Mouse (Mus musculus): ENCODE measurements around the gene Syn1. TPM values are rescaled to one million over a fixed set of nuclear protein-coding genes. Genes with fewer than 3 reads are reported as not detected.

The Syn1 gene
- polyA plus RNA-seq, 1 experiment from 2014 or later: 0.06 TPM

Small RNA genes lying within 50 kb of the gene (microRNA-seq; reads per million reads assigned to microRNA genes)
- not detected for gene Gm24824
- gene Mir5617: not detected

Other genes with a start within 250 kb of the Syn1 start
- 34.3 and 37.4 TPM in 2 replicates for gene Cdk16, start 233.1 kb downstream of the Syn1 start, polyA plus RNA-seq (2015; fragmentation: Nextera tagmentation; extraction: Ambion mirVana)
- gene Usp11, start 217.1 kb downstream of the Syn1 start, polyA plus RNA-seq (2015; fragmentation: Nextera tagmentation; extraction: Ambion mirVana): 6.0 and 6.1 TPM in 2 replicates
- gene Araf, start 123.2 kb downstream of the Syn1 start, polyA plus RNA-seq (2015; fragmentation: Nextera tagmentation; extraction: Ambion mirVana): 39.8 and 45.3 TPM in 2 replicates
- 2.0 and 2.2 TPM in 2 replicates for gene Timp1, start 50.8 kb downstream of the Syn1 start, polyA plus RNA-seq (2015; fragmentation: Nextera tagmentation; extraction: Ambion mirVana)
- 39.0 and 51.4 TPM in 2 replicates for gene Cfp, start 10.6 kb upstream of the Syn1 start, polyA plus RNA-seq (2015; fragmentation: Nextera tagmentation; extraction: Ambion mirVana)
- 2.2 TPM in 2 replicates for gene Elk1, start 29.6 kb upstream of the Syn1 start, polyA plus RNA-seq (2015; fragmentation: Nextera tagmentation; extraction: Ambion mirVana)
- gene Uxt, start 41.0 kb upstream of the Syn1 start, polyA plus RNA-seq (2015; fragmentation: Nextera tagmentation; extraction: Ambion mirVana): 31.1 and 38.3 TPM in 2 replicates
- 1.4 and 1.5 TPM in 2 replicates for gene Zfp182, start 141.3 kb upstream of the Syn1 start, polyA plus RNA-seq (2015; fragmentation: Nextera tagmentation; extraction: Ambion mirVana)
- gene Spaca5, start 147.4 kb upstream of the Syn1 start, polyA plus RNA-seq (2015; fragmentation: Nextera tagmentation; extraction: Ambion mirVana): not detected in 2 replicates
- 0.06 and 0.14 TPM in 2 replicates for gene Zfp300, start 168.5 kb upstream of the Syn1 start, polyA plus RNA-seq (2015; fragmentation: Nextera tagmentation; extraction: Ambion mirVana)
- not detected in 2 replicates for gene Ssxa1, start 194.8 kb upstream of the Syn1 start, polyA plus RNA-seq (2015; fragmentation: Nextera tagmentation; extraction: Ambion mirVana)